Mouse (Mus musculus): ENCODE measurements around the gene Gm815.
A peak's percentile ranks its signal among the peaks of the same experiment; 100 is the strongest.

Gene Gm815

GRCm38 (mm10) chr19:26879856-26880255, 5.8 kb upstream of the Gm815 start:
- DNase-seq = no peak

- no peak for DNase-seq
Measured at GRCm38 (mm10) chr19:26881866-26882427, 3.7 kb upstream of the Gm815 start.

GRCm38 (mm10) chr19:26888171-26888570, 2.5 kb downstream of the Gm815 start:
- DNase-seq = no peak

GRCm38 (mm10) chr19:26891306-26891964, 5.8 kb downstream of the Gm815 start:
- DNase-seq = no peak

- DNase-seq = no peak
Measured at GRCm38 (mm10) chr19:26892861-26893260, 7.2 kb downstream of the Gm815 start.

- DNase-seq = no peak
Measured at GRCm38 (mm10) chr19:26902162-26902561, 16.5 kb downstream of the Gm815 start.

GRCm38 (mm10) chr19:26914245-26914644, 28.6 kb downstream of the Gm815 start:
- no peak for DNase-seq

GRCm38 (mm10) chr19:26920816-26921215, 35.1 kb downstream of the Gm815 start:
- no peak for DNase-seq

- DNase-seq = peak; percentile 28
Measured at GRCm38 (mm10) chr19:26930295-26931283, 44.9 kb downstream of the Gm815 start.

- DNase-seq = no peak
Measured at GRCm38 (mm10) chr19:26934186-26934585, 48.5 kb downstream of the Gm815 start.
